Mouse (Mus musculus): ENCODE results near the gene Zbtb38. TPM values are rescaled to one million over a fixed set of nuclear protein-coding genes. Genes with fewer than 3 reads are reported as not detected.

The Zbtb38 gene
- total RNA-seq, 1 experiment from 2014 or later = 41.8 TPM

DNA sequence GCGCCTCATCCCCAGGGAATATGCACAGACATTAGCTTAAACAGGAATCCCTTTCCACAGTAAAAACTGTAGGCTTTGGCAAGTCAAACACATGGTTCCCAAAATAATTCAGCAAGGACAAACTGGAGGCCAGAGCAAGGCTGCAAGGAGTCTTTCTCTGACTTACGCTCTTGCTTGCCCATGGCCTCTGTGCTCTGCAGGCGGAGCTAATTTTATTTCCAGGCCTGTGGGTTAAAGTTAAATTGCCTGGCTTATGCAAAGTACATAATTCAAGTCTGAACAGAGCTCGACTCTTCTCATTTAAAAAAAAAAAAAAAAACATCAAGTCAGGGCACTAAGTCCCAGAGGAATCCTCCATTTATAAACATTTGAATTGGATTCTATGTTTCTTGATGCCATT, 16.7 kb downstream of the Zbtb38 start:
- no peak for ATAC-seq (replicated peaks; ENCODE audit: low read depth, poor library complexity, severe bottlenecking)

DNA sequence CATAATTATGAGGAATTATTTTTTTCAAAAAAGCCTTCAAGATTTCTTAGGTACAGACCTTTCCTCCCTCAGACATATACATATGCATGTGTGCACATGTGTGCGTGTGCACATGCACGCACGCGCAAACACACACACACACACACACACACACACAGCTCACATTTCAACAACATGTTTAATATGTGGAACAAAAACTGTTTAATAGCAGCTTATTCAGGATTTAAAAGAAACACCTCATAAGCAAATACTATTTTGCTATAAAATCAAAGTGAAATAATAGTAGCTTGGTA, 19.3 kb downstream of the Zbtb38 start:
- no peak for ATAC-seq (replicated peaks; ENCODE audit: low read depth, poor library complexity, severe bottlenecking)

DNA sequence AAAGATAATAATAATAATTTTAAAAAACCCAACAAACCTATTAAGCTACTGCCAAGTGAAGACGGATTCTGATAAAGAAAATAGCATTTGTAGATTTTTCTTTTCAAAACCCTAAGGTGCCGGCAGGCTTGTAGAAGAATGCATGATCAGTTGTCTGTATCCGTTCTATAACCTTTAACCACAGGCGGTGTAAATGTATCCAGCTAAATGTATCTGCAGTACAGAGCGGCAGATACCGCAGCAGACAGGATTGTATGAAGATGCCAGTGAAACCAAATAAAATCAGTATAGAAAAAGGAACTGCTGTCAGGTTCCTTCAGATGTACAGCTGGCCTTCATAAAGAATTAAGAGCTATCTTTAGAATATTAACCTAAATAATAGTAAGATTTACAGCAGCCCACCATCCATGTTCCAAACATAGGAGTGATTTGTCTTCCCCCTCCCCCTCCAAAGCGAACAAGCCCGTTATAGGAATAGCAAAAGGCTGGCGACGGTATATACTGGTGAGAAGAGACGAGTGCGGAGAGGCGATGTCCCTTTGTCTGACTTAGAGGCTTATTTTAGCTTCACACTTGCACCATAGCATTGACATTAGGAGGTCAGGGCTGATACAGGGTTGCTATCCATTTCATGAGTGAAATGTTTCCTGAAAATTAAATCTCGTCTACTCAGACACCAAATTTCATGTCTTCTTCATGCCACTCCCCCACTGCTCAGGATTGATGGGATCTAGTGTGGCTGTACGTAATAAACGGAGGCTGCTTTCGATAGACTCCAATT, 19.8 kb downstream of the Zbtb38 start:
- no peak for ATAC-seq (replicated peaks; ENCODE audit: low read depth, poor library complexity, severe bottlenecking)

- no peak for ATAC-seq (replicated peaks; ENCODE audit: low read depth, poor library complexity, severe bottlenecking)
Observed at GRCm38 (mm10) chr9:96731961-96732511, 20.6 kb downstream of the Zbtb38 start.

- no peak for ATAC-seq (replicated peaks; ENCODE audit: low read depth, poor library complexity, severe bottlenecking)
Observed at GRCm38 (mm10) chr9:96731039-96731895, 21.4 kb downstream of the Zbtb38 start.

GRCm38 (mm10) chr9:96730311-96730625, 22.4 kb downstream of the Zbtb38 start:
- no peak for ATAC-seq (replicated peaks; ENCODE audit: low read depth, poor library complexity, severe bottlenecking)

- no peak for ATAC-seq (replicated peaks; ENCODE audit: low read depth, poor library complexity, severe bottlenecking)
Observed at GRCm38 (mm10) chr9:96729537-96730310, 22.9 kb downstream of the Zbtb38 start.

- ATAC-seq (replicated peaks; ENCODE audit: low read depth, poor library complexity, severe bottlenecking) = no peak
Observed at GRCm38 (mm10) chr9:96728338-96729162, 24.1 kb downstream of the Zbtb38 start.

- no peak for ATAC-seq (replicated peaks; ENCODE audit: low read depth, poor library complexity, severe bottlenecking)
Observed at GRCm38 (mm10) chr9:96727688-96728087, 24.9 kb downstream of the Zbtb38 start.

DNA sequence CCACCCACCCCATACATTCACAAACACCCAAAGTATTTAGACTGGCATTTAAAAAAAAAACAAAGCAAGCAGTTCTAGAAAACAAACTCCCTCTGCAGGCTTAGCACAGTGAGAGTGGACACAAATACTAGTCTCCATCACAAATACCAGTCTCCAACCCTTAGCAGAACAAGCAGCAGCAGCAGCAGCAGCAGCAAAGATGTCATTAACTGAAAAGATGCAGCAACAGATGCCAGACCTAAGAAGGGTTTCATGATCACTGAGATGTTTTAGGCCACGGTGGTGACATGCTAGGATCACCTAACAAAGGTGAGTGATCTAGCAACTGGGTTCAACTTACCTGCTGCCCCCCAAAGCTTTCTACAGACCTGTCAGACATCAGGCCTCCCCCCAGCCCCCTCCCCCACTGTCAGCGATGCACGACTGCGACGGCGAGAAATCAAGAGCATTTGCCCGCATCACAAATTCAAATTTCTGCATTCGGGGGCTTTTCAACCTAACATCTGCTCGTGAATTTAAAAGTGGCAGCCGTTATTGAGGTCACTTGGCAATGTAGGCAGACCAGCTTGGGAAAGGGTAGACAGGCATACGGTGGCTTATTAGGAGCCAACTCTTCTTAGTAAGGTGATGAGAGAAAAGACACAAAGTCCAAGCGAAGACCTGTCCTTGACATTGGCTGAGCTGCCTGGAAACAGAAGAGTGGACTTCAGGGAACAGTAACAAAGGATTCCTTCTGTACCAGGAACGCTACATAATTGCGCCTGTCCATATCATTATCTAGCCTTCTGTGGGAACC, 26.1 kb downstream of the Zbtb38 start:
- no peak for ATAC-seq (replicated peaks; ENCODE audit: low read depth, poor library complexity, severe bottlenecking)

GRCm38 (mm10) chr9:96725582-96726320, 26.9 kb downstream of the Zbtb38 start:
- peak; percentile 48 for ATAC-seq (replicated peaks; ENCODE audit: low read depth, poor library complexity, severe bottlenecking)

DNA sequence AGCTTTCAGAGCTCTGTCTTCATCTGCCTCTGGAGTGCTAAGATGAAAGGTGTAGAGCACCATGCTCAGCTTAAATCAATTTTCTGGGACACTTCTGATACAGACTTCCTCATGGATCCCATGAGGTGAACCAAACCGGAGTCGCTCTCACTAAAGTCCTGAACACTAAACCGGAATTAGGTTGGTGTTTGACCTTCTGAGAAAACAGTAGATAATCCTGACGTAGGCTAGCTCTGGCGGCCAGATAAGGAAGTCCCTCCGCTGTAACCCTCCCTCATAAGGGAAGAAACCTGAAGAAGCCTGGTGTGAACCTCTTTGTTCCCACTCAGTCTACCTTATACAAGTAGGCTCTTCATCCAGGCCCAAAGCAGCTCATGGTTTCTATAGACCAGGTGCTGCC, 29.0 kb downstream of the Zbtb38 start:
- no peak for ATAC-seq (replicated peaks; ENCODE audit: low read depth, poor library complexity, severe bottlenecking)

- ATAC-seq (replicated peaks; ENCODE audit: low read depth, poor library complexity, severe bottlenecking) = no peak
Observed at GRCm38 (mm10) chr9:96721163-96721799, 31.4 kb downstream of the Zbtb38 start.

DNA sequence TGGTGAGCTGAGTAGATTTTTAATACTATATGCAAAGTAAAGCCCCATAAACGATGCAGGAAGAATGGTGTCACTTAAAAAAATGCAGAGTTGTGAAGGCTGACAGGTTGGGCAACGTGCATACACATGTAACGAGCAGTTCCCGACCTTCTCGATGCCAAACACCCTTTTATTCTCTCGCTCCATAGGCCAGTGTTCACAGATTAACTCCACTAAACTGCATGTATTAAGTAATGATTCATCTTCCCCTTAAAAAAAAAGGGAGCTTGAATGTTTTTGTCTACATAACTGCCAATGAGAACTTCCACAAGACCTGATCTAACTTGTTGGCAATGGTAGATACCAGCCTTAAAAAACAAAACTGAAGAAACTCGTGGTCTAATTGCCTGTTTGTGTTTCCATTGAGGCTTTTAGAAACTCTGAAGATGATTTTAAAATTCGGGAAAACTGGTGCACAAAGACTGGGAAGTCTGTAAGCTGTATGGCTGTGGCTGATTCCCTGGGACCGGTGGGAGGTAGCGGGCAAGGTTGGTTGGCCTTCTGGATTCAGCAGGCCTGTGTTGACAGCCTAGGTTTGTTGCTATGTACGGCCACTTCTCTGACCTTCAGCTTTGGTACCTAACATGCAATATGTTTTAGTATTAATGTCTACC, 32.0 kb downstream of the Zbtb38 start:
- ATAC-seq (replicated peaks; ENCODE audit: low read depth, poor library complexity, severe bottlenecking) = no peak

GRCm38 (mm10) chr9:96719408-96720158, 33.0 kb downstream of the Zbtb38 start:
- peak; percentile 66 for ATAC-seq (replicated peaks; ENCODE audit: low read depth, poor library complexity, severe bottlenecking)

DNA sequence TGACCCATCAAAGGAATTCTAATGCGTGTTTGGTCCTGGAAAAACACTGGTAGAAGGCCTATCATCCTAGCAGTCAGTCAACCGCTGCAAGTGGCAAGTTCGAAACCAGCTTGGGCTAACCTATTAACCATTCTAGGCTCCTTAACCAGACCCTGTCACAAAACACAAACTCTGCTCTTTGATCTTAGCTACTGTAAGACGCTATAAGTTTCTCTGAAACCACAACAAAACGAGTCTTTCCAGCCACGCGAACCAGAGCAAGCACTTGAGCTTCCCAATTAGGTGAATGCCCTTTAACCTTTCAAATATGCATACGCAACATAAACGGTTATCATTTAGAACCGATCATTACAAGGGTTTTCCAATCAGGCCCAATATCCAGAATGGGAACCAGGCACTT, 33.7 kb downstream of the Zbtb38 start:
- ATAC-seq (replicated peaks; ENCODE audit: low read depth, poor library complexity, severe bottlenecking) = 0 out of 2 replicates have a peak, but pooled peaks have one; percentile 5

GRCm38 (mm10) chr9:96718402-96718798, 34.2 kb downstream of the Zbtb38 start:
- ATAC-seq (replicated peaks; ENCODE audit: low read depth, poor library complexity, severe bottlenecking) = no peak

Data from common myeloid progenitor, adult 5-6 weeks (primary cell).